Mouse (Mus musculus): Measurements from ENCODE around the gene Kif5c.

- TF ChIP-seq CTCF (IDR thresholded peaks at IDR 0.05; ENCODE audit: extremely low read depth, insufficient read length, insufficient replicate concordance, low read depth, low read length): no peak
- TF ChIP-seq POLR2A (IDR thresholded peaks at IDR 0.05; ENCODE audit: low read depth, low read length): no peak
Measured at GRCm38 (mm10) chr2:49804448-49804847, 185.3 kb downstream of the Kif5c start.
